Mouse (Mus musculus): Measurements from ENCODE around the gene Rbms2. TPM values are rescaled to one million over a fixed set of nuclear protein-coding genes. Genes with fewer than 3 reads are reported as not detected.
A peak's percentile ranks its signal among the peaks of the same experiment; 100 is the strongest.

Rbms2 gene
- polyA plus RNA-seq, 1 experiment from 2014 or later, result 37.3 TPM

DNA sequence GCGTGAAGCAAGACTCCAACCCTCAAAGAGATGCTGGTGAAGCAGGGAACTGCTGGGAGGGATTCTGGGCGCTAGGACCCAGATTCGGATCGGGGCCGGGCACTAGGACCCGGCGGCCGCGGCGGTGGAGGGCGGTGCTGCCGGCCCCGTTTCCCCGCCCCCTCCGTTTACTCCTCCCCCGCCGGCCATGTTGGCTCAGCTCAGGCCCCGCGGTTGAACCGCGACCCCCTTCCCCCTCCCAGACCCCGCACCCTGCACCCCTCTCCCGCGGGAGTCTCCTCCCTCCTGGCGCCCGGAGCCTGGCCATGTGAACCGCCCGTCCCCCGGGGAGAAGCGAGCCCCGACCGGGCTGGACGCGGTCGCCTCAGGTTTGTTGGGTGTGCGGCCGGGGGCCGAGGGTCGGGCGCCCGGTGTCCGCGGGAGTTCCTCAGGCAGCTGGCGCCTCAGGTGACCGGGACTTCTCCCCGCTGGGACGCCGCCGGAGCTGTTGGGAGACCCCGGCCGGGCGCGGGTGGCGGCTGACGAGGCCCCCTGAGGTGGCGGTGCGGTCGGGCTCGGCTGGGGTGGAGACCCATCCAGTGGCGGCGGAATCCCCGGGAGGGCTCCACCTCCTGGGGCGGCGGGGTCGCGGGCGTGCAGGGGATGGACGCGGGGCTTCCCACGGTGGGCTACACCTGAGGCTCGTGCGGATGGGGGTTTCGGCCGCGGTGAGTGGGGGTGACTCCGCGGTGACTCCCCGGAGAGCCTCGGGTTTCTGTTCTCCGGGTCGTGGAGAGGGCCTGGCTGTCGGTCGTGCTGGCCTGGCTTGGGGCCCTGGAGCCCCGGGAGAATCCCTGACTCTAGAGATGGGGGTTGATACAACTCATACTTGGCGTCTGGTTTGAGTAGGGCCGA, 83.2 kb downstream of the Rbms2 start:
- Histone ChIP-seq H3K4me2 (peak overlapping the region; percentile 82), H3K9me3 (no peaks in the 10 kb centered on the region), H3K9ac (peak overlapping the region; percentile 97), H3K4me1 (peaks cover 52% of the 10 kb centered on the region), H3K36me3 (peaks cover 5% of the 10 kb centered on the region; the same call in 1 of the 2 replicates), H3K27ac (replicated peaks) (peak overlapping the region; percentile 85), H3K4me3 (peak overlapping the region; percentile 99), H3K27me3 (replicated peaks) (no peaks in the 10 kb centered on the region)
- ATAC-seq (ENCODE audit: extremely low read depth, insufficient number of reproducible peaks, low FRiP score, low TSS enrichment), result peak; percentile 64
- WGBS, result under 1% methylated on average over 86 of the region's 86 CpGs

DNA sequence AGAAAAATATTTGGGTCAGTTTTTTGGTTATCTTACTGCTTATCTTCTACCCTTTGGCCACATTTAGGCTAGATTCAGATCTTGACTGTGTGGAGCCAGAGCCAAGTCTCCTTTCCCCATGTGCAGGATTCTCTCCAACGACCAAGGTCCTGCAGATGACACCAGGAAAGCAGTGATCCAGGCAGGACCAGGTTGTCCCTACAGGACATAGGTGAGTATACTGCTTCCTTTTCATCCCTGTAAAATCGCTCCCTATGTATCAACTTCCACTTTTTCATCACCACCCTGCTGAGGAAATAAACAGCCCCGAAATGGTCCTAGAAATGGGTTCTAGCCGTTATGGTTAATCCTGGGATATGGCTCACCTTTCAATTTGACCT, 83.8 kb downstream of the Rbms2 start:
- H3K9ac ChIP-seq, result peak overlapping the region; percentile 97; the same call in 1 of the 2 replicates
- 20% methylated on average over 4 of the region's 4 CpGs for WGBS
- ATAC-seq (ENCODE audit: extremely low read depth, insufficient number of reproducible peaks, low FRiP score, low TSS enrichment), result no peak
- peak overlapping the region; percentile 99 for H3K4me3 ChIP-seq
- H3K9me3 ChIP-seq, result no peaks in the 10 kb centered on the region
- no peak overlapping the region for H3K27ac ChIP-seq (replicated peaks)
- peaks cover 5% of the 10 kb centered on the region; the same call in 1 of the 2 replicates for H3K36me3 ChIP-seq
- H3K27me3 ChIP-seq (replicated peaks), result no peaks in the 10 kb centered on the region
- peaks cover 55% of the 10 kb centered on the region for H3K4me1 ChIP-seq
- peak overlapping the region; percentile 82 for H3K4me2 ChIP-seq

DNA sequence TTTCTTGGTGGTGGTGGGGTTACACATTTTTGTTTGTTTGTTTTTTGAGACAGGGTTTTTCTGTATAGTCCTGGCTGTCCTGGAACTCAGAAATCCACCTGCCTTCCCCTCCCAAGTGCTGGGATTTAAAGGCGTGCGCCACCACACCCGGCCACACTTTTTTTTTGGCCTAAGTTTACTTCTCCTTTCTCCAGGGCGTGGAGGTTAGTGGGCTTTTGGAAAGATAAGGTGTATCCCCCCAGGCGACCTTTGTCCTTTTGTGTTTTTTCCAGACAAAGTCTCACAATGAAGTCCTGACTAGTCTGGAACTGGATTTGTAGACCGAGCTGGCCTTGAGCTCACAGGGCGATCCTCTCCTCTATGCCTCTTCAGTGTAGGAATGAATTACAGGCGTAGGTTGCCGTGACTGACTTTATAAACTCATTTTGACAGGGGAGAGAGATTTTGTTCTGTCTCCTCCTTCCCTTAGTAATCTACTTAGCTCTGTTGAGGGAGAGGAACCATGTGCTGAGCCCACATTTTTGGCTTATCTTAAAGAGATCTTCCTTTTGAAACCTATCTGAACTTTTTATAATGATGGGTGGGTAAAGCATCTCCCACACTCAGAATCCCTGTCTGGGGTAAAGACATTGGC, 85.0 kb downstream of the Rbms2 start:
- peak overlapping the region; percentile 98 for H3K27ac ChIP-seq (replicated peaks)
- peak overlapping the region; percentile 90 for H3K4me3 ChIP-seq
- peaks cover 67% of the 10 kb centered on the region for H3K4me1 ChIP-seq
- WGBS, result 31% methylated on average over 9 of the region's 9 CpGs
- no peaks in the 10 kb centered on the region for H3K9me3 ChIP-seq
- H3K36me3 ChIP-seq, result peaks cover 8% of the 10 kb centered on the region
- no peak for ATAC-seq (ENCODE audit: extremely low read depth, insufficient number of reproducible peaks, low FRiP score, low TSS enrichment)
- H3K4me2 ChIP-seq, result peak overlapping the region; percentile 82
- H3K27me3 ChIP-seq (replicated peaks), result no peaks in the 10 kb centered on the region
- peak overlapping the region; percentile 95 for H3K9ac ChIP-seq

DNA sequence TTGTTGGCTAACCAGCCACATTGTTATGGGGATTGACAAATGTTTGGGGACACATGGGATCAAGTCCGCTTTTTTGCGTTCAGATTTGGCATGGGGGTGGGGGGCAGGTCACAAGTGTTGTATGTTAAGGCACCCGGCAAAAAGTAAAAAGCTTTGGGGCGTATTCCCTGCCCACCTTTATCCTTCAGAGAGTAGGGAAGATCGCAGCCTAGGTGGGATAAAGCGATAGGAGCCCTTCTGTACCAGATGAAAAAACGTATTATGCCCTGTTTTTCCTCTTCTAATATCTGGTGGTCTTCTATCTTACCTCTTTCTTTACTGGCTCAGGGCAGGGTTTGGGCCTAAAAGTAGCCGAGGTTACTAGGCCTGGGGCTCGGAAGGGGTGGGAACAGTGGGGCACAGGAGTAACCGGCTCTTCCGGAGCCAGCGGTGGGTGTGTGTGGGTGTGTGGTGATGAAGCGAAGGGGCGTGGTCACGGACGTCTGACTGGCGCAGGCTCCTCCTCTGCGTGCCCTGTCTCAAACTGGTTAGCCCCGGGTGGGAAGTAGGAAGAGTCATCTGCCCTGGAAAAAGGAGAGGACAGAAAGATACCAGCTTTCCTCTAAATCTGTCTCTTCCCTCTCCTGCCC, 85.6 kb downstream of the Rbms2 start:
- peaks cover 73% of the 10 kb centered on the region for H3K4me1 ChIP-seq
- ATAC-seq (ENCODE audit: extremely low read depth, insufficient number of reproducible peaks, low FRiP score, low TSS enrichment), result peak; percentile 49

DNA sequence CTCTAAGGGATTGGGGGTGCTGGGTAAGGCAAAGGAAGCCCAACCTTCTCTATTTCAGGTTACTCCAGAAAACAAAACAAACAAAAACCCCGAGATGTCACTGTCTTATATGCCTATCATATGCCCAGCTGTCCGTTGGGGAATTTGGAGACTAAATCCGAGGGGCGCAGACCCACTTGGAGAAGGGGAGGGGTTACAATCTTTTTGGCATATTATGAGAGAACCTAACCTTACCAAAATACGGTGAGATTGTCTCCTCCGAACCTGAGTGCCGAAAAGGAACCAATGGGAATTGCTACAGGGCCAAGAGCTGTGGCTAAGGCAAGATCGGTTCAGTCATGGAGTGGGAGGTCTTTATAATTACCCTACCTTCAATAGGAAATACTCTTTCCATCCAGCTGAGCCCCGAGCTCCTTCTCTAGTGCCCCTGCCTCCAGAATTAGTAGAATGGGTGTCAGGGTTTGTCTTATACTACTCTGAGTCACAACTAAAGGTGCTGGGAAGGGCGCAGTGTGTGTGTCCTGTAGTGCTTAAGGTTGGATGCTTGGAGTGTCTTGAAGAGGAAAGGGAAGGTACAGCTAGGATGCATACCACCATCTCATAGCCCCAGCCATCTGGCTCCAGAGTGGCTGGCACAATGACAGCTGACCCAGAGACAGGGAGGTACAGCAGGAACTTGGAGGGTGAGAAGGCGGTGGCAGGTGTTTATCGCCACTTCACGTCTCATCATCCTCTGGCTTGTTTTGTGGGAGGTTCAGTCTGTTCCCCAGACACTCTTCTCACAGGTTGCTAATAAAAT, 86.4 kb downstream of the Rbms2 start:
- Histone ChIP-seq H3K4me3 (peak overlapping the region; percentile 90), H3K27me3 (replicated peaks) (no peaks in the 10 kb centered on the region), H3K4me2 (peak overlapping the region; percentile 82), H3K4me1 (peaks cover 79% of the 10 kb centered on the region), H3K9me3 (no peaks in the 10 kb centered on the region), H3K27ac (replicated peaks) (peak overlapping the region; percentile 98), H3K9ac (peak overlapping the region; percentile 95), H3K36me3 (peaks cover 22% of the 10 kb centered on the region)
- no peak for ATAC-seq (ENCODE audit: extremely low read depth, insufficient number of reproducible peaks, low FRiP score, low TSS enrichment)
- 26% methylated on average over 13 of the region's 13 CpGs for WGBS

More for the DNA sequence above, 85.6 kb downstream of the Rbms2 start:
- peak overlapping the region; percentile 98 for H3K27ac ChIP-seq (replicated peaks)
- H3K4me2 ChIP-seq, result peak overlapping the region; percentile 82
- H3K9ac ChIP-seq, result peak overlapping the region; percentile 95
- H3K4me3 ChIP-seq, result peak overlapping the region; percentile 90
- H3K27me3 ChIP-seq (replicated peaks), result no peaks in the 10 kb centered on the region
- H3K9me3 ChIP-seq, result no peaks in the 10 kb centered on the region
- 11% methylated on average over 19 of the region's 19 CpGs for WGBS
- peaks cover 14% of the 10 kb centered on the region for H3K36me3 ChIP-seq

DNA sequence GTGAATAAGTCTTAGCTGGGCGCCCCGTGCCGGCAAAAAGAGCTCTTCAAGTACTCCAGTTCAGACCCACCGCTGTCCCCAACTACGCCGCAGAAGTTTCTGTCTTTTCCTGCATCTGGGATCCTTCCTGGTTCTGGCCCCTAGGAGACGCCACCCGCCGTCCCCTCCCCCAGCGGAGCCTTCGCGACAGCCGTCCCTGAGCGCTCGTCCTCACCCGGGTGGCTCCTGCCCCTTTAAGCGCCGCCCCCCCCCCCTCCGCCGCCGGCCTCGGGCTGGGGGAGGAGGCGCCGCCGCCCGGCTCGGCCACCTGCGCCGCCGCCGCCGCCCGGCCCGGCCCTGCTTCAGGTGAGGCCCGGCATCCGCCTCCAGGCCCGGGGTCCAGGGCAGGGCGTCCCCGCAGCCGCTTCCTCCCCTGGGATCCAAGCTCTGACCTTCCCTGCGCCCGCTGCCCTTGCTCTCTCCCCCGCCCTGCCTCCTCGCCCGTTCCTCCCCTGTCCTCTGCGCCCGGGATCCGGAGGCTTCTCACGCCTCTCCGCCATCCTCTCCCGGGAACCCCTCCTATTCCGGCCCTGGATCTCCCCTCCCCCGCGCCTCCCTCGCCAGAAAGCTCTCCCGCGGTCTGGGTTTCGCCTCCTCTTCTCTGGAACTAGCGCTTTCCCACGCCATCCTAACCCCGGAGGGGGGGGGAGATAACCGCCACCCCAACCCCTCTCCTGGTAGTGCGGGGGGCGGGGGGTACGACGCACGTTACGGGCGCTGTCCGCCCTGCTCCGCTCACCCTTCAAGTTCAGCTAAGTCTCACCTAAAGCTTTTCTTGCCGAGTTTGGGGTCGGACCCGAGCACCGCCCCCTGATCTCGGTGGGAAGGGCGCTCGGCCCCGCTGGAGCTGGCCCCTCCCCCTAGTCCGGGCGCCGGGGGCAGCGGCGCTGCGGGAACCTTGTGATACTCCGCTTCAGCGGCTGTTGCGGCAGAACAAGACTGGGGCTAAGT, 87.3 kb downstream of the Rbms2 start:
- Histone ChIP-seq H3K27me3 (replicated peaks) (no peaks in the 10 kb centered on the region), H3K27ac (replicated peaks) (peak overlapping the region; percentile 98), H3K9ac (peak overlapping the region; percentile 95), H3K4me2 (peak overlapping the region; percentile 82), H3K4me3 (peak overlapping the region; percentile 90), H3K36me3 (peaks cover 31% of the 10 kb centered on the region), H3K9me3 (no peaks in the 10 kb centered on the region), H3K4me1 (peaks cover 78% of the 10 kb centered on the region)
- WGBS, result under 1% methylated on average over 79 of the region's 88 CpGs
- peak; percentile 58 for ATAC-seq (ENCODE audit: extremely low read depth, insufficient number of reproducible peaks, low FRiP score, low TSS enrichment)

DNA sequence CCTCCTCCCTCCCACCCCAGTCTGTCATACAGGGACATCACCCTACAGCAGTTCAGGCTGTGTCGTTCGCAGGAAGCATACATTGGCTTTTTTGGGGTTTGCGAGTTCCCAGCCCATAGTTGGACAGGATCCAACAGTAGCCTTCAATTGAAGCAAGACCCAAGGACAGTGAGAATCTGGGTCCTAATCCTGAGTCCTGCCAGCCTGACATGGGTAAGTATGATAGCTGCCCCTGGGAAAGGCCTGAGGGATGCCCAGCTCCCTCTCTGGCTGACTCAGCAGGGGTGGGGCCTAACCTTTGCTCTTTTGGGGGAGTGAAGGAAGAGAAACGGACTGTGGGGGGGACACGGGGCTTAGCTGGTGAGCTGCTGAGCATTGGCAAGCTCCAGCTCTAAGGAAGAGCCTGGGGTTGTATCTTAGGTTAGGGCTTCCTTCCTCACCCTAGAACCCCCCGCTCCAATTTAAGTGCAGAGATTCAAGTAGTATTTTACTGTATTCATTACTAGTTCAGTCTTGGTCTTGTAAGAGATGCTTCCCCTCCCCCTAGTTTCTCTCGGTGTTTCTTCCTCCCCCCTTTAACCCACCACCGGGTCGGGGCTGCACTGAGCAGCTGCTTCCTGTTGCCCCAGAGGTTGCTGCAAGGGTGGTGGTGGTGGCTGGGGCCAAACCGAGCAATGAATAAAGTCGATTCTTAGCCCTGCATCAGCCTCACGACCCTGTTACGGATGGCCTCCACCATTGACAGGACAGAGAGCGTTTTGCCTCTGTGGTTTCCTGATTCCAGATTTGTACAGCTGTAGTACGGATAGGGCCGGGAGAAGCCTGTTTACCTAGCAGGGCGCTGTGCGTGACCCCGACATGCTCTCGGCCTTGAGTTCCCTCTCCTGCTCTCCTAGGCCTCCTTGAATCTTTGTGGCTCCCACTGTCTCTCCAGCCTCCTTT, 88.3 kb downstream of the Rbms2 start, which contains the start of gene Baz2a:
TSS of gene Baz2a (plus strand) at position 14 of the 942 bp plus-strand sequence.
- peak within 1 kb of the TSS; percentile 90 for H3K4me3 ChIP-seq
- H3K27me3 ChIP-seq (replicated peaks), result no peaks in the 10 kb centered on the region
- 1% methylated on average over 20 of the region's 20 CpGs for WGBS
- peaks cover 40% of the 10 kb centered on the region for H3K36me3 ChIP-seq
- peak within 1 kb of the TSS; percentile 98 for H3K27ac ChIP-seq (replicated peaks)
- peak within 1 kb of the TSS; percentile 95 for H3K9ac ChIP-seq
- H3K4me2 ChIP-seq, result peak within 1 kb of the TSS; percentile 82
- no peak for ATAC-seq (ENCODE audit: extremely low read depth, insufficient number of reproducible peaks, low FRiP score, low TSS enrichment)
- H3K9me3 ChIP-seq, result no peaks in the 10 kb centered on the region
- H3K4me1 ChIP-seq, result peaks cover 80% of the 10 kb centered on the region

DNA sequence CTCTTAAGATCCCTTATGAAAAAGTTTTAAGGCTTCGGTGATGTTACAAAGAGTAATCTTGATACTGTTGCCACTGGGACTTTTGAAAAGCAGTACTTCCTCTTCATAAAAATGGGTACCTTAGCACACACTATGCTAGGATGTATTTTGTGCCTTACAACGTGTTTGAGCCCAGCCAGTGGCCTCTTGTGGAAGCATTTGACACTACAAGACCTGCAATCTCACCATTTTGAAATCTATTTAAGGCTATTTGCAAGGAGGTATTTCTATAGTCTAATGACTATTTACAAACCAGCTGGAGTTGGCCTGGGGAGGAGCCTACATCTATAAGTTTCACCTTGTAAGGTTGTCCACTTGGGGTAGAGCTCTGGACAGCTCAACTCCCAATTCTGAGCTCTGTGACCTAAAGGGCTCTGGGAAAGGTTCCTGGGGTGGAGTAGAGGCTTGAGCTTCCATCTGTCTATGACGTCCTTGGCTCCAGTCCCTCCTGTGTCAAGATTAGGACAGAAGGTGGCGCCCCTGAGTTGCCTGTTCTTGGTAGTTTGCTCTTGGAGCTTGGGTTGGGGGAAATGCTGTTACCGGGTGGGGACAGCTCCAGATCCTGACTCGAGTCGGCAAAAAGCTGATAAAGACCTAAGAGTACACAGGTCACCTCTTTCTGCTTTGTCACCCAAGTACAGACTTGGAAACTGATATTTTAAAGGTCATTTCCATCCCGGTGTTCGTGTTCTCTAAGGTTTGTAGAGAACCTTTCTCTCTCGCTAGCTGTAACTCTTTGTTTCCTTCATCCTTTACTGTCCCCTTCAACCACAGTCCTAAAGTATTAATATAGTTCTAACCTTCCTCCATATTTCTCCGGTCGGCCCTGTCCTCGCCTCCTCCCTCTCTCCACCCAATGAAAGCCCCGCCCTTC, 89.2 kb downstream of the Rbms2 start:
- Histone ChIP-seq H3K27me3 (replicated peaks) (no peaks in the 10 kb centered on the region), H3K9me3 (no peaks in the 10 kb centered on the region), H3K4me3 (peak overlapping the region; percentile 90), H3K4me2 (peak overlapping the region; percentile 82), H3K9ac (peak overlapping the region; percentile 95), H3K4me1 (peaks cover 81% of the 10 kb centered on the region), H3K36me3 (peaks cover 50% of the 10 kb centered on the region), H3K27ac (replicated peaks) (peak overlapping the region; percentile 98)
- ATAC-seq (ENCODE audit: extremely low read depth, insufficient number of reproducible peaks, low FRiP score, low TSS enrichment), result peak; percentile 56
- 6% methylated on average over 14 of the region's 14 CpGs for WGBS
